Mouse (Mus musculus): ENCODE results near the gene Nusap1. TPM values are rescaled to one million over a fixed set of nuclear protein-coding genes. Genes with fewer than 3 reads are reported as not detected.

Nusap1 gene
- polyA plus RNA-seq (2012; rRNA removed): 0.23 and 0.75 TPM in 2 replicates

GRCm38 (mm10) chr2:119618199-119618982 lies at the start of gene Nusap1, which contains the start of gene Oip5:
Nusap1 (plus strand) TSS chr2:119618298.
Oip5 (minus strand) TSS chr2:119618469.
- WGBS: under 1% methylated on average over 55 of the region's 55 CpGs
- H3K4me3 ChIP-seq (ENCODE audit: low read depth, low read length): peak within 1 kb of the TSS; percentile 77
- TF ChIP-seq POLR2A (IDR thresholded peaks at IDR 0.05; ENCODE audit: low read depth, low read length): 0 out of 2 replicates have a peak, but pooled peaks have one; percentile 12
- TF ChIP-seq CTCF (IDR thresholded peaks at IDR 0.05; ENCODE audit: extremely low read depth, insufficient read length, insufficient replicate concordance, low read depth, low read length): no peak
- H3K27ac ChIP-seq (ENCODE audit: insufficient read depth, low read depth, low read length): peak within 1 kb of the TSS; percentile 12; the same call in 1 of the 2 replicates
- no peaks in the 10 kb centered on the region for H3K27me3 ChIP-seq (ENCODE audit: control insufficient read depth, insufficient read depth, low read length)
- peaks cover 3% of the 10 kb centered on the region; the same call in 1 of the 2 replicates for H3K4me1 ChIP-seq (ENCODE audit: control insufficient read depth, insufficient read depth, insufficient read length, low read length)
- no peaks in the 10 kb centered on the region for H3K36me3 ChIP-seq (ENCODE audit: control insufficient read depth, insufficient read depth, low read length)

DNA sequence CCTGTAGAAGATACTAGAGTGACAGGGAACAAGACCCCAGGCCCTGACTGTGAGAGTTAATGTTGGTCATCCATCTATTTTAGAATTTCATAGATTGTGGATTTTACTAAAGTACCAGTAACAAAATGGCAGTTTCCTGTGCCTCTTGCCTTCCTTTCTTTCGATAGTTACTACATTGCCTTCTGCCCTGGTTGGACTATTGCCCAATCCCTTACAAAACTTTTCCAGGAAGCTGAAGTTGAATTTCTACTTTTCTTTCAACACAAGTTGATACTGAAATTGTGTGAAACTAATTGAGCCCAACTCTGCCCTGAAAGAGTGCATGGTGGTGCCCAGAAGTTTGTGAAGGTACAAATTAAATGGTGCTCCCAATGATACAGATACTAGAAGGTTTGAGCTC lies 45.6 kb upstream of the Nusap1 start:
- no peak overlapping the region for H3K27ac ChIP-seq (ENCODE audit: insufficient read depth, low read depth, low read length)
- H3K36me3 ChIP-seq (ENCODE audit: control insufficient read depth, insufficient read depth, low read length): peaks cover 36% of the 10 kb centered on the region
- no peaks in the 10 kb centered on the region for H3K27me3 ChIP-seq (ENCODE audit: control insufficient read depth, insufficient read depth, low read length)
- no peak overlapping the region for H3K4me3 ChIP-seq (ENCODE audit: low read depth, low read length)
- no peaks in the 10 kb centered on the region for H3K4me1 ChIP-seq (ENCODE audit: control insufficient read depth, insufficient read depth, insufficient read length, low read length)
- 28% methylated on average over 1 of the region's 1 CpGs for WGBS
- no peak for TF ChIP-seq CTCF (IDR thresholded peaks at IDR 0.05; ENCODE audit: extremely low read depth, insufficient read length, insufficient replicate concordance, low read depth, low read length)
- TF ChIP-seq POLR2A (IDR thresholded peaks at IDR 0.05; ENCODE audit: low read depth, low read length): no peak

DNA sequence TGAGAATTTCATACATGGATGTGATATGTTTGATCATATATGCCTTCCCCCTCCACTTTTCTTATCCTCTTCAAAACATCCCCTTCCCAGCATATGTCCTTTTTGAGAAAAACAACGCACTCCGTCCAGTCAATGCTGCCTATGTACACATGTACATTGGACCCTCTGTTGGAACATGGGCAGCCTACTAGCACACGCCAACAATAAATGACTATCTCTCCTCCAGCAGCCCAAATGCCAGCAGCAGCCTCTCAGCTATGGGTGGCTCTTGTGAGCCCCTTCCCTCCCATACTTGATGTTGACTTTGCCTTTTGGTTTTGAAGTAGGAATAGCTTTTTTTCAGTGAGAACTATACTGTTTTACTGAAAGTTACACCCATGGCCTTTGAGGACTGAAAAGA lies 36.5 kb upstream of the Nusap1 start:
- Histone ChIP-seq H3K27ac (ENCODE audit: insufficient read depth, low read depth, low read length) (no peak overlapping the region), H3K27me3 (ENCODE audit: control insufficient read depth, insufficient read depth, low read length) (no peaks in the 10 kb centered on the region), H3K4me1 (ENCODE audit: control insufficient read depth, insufficient read depth, insufficient read length, low read length) (no peaks in the 10 kb centered on the region), H3K4me3 (ENCODE audit: low read depth, low read length) (no peak overlapping the region), H3K36me3 (ENCODE audit: control insufficient read depth, insufficient read depth, low read length) (peaks cover 32% of the 10 kb centered on the region)
- WGBS: 47% methylated on average over 3 of the region's 3 CpGs
- TF ChIP-seq POLR2A (IDR thresholded peaks at IDR 0.05; ENCODE audit: low read depth, low read length) (no peak), CTCF (IDR thresholded peaks at IDR 0.05; ENCODE audit: extremely low read depth, insufficient read length, insufficient replicate concordance, low read depth, low read length) (no peak)

DNA sequence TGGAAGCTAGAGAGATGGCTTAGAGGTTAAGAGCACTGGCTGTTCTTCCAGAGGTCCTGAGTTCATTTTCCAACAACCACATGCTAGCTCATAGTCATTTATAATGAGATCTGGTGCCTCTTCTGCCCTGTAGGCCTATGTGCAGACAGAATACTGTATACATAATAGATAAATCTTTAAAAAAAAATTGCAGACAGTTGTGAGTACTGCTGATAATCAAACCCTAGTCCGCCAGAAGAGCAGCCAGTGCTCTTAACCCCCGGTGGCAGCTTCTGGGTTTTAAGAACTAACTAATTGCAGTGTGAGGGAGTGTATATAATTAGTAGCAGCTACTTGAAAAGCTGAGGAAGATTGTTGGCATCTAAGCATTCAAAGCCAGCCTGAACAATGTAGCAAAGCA lies 34.7 kb upstream of the Nusap1 start:
- H3K4me3 ChIP-seq (ENCODE audit: low read depth, low read length): no peak overlapping the region
- no peaks in the 10 kb centered on the region for H3K4me1 ChIP-seq (ENCODE audit: control insufficient read depth, insufficient read depth, insufficient read length, low read length)
- no peaks in the 10 kb centered on the region for H3K27me3 ChIP-seq (ENCODE audit: control insufficient read depth, insufficient read depth, low read length)
- H3K27ac ChIP-seq (ENCODE audit: insufficient read depth, low read depth, low read length): no peak overlapping the region
- peaks cover 22% of the 10 kb centered on the region for H3K36me3 ChIP-seq (ENCODE audit: control insufficient read depth, insufficient read depth, low read length)
- WGBS: 76% methylated on average over 2 of the region's 2 CpGs
- TF ChIP-seq POLR2A (IDR thresholded peaks at IDR 0.05; ENCODE audit: low read depth, low read length) (no peak), CTCF (IDR thresholded peaks at IDR 0.05; ENCODE audit: extremely low read depth, insufficient read length, insufficient replicate concordance, low read depth, low read length) (no peak)

GRCm38 (mm10) chr2:119584282-119584681 lies 33.8 kb upstream of the Nusap1 start:
- H3K27ac ChIP-seq (ENCODE audit: insufficient read depth, low read depth, low read length): no peak overlapping the region
- no peaks in the 10 kb centered on the region for H3K27me3 ChIP-seq (ENCODE audit: control insufficient read depth, insufficient read depth, low read length)
- peaks cover 21% of the 10 kb centered on the region for H3K36me3 ChIP-seq (ENCODE audit: control insufficient read depth, insufficient read depth, low read length)
- TF ChIP-seq POLR2A (IDR thresholded peaks at IDR 0.05; ENCODE audit: low read depth, low read length): no peak
- TF ChIP-seq CTCF (IDR thresholded peaks at IDR 0.05; ENCODE audit: extremely low read depth, insufficient read length, insufficient replicate concordance, low read depth, low read length): no peak
- H3K4me1 ChIP-seq (ENCODE audit: control insufficient read depth, insufficient read depth, insufficient read length, low read length): no peaks in the 10 kb centered on the region
- 87% methylated on average over 8 of the region's 8 CpGs for WGBS
- H3K4me3 ChIP-seq (ENCODE audit: low read depth, low read length): no peak overlapping the region

- H3K4me1 ChIP-seq (ENCODE audit: control insufficient read depth, insufficient read depth, insufficient read length, low read length): no peaks in the 10 kb centered on the region
- H3K27me3 ChIP-seq (ENCODE audit: control insufficient read depth, insufficient read depth, low read length): no peaks in the 10 kb centered on the region
- H3K4me3 ChIP-seq (ENCODE audit: low read depth, low read length): no peak overlapping the region
- peaks cover 12% of the 10 kb centered on the region for H3K36me3 ChIP-seq (ENCODE audit: control insufficient read depth, insufficient read depth, low read length)
- no peak for TF ChIP-seq POLR2A (IDR thresholded peaks at IDR 0.05; ENCODE audit: low read depth, low read length)
- peak; percentile 72; the same call in 1 of the 2 replicates for TF ChIP-seq CTCF (IDR thresholded peaks at IDR 0.05; ENCODE audit: extremely low read depth, insufficient read length, insufficient replicate concordance, low read depth, low read length)
- H3K27ac ChIP-seq (ENCODE audit: insufficient read depth, low read depth, low read length): no peak overlapping the region
- WGBS: 17% methylated on average over 4 of the region's 4 CpGs
These were observed 30.7 kb upstream of the Nusap1 start for GRCm38 (mm10) chr2:119587383-119587782.

DNA sequence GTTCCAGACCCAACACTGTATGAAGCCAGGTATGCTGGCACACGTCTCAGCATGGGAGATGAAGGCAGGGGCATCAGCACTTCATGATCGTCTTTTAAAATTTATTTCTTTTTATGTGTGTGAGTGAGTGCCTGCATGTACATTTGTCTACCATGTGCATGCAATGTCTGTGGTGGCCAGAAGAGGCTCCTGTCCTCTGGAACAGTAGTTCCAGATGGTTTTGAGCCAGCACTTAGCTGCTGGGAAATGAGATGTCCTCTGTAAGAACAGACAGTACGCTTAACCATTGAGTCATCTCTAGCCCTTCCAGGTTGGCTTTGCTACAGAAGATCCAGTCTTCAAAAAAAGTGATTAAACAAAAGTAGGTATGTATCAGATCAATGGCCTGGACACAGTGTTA lies 26.9 kb upstream of the Nusap1 start:
- Histone ChIP-seq H3K4me1 (ENCODE audit: control insufficient read depth, insufficient read depth, insufficient read length, low read length) (no peaks in the 10 kb centered on the region; the same call in 1 of the 2 replicates), H3K4me3 (ENCODE audit: low read depth, low read length) (no peak overlapping the region), H3K27ac (ENCODE audit: insufficient read depth, low read depth, low read length) (no peak overlapping the region), H3K36me3 (ENCODE audit: control insufficient read depth, insufficient read depth, low read length) (peaks cover 5% of the 10 kb centered on the region), H3K27me3 (ENCODE audit: control insufficient read depth, insufficient read depth, low read length) (no peaks in the 10 kb centered on the region)
- TF ChIP-seq POLR2A (IDR thresholded peaks at IDR 0.05; ENCODE audit: low read depth, low read length) (no peak), CTCF (IDR thresholded peaks at IDR 0.05; ENCODE audit: extremely low read depth, insufficient read length, insufficient replicate concordance, low read depth, low read length) (no peak)
- 91% methylated on average over 3 of the region's 3 CpGs for WGBS

Measured in small intestine, adult 2 months (tissue).